Mouse (Mus musculus): ENCODE data around the gene Mipep. TPM values are rescaled to one million over a fixed set of nuclear protein-coding genes. Genes with fewer than 3 reads are reported as not detected.

The Mipep gene
- polyA plus RNA-seq (2015; fragmentation: Nextera tagmentation; extraction: Ambion mirVana), result 12.6 and 12.7 TPM in 2 replicates

GRCm38 (mm10) chr14:60784427-60785315 is at the start of gene Mipep:
TSS of gene Mipep (plus strand) at chr14:60784573.

GRCm38 (mm10) chr14:60767884-60768283 is 16.5 kb upstream of the Mipep start, which contains the start of gene C1qtnf9:
TSS of gene C1qtnf9 (plus strand) at chr14:60768134.

Other genes with a start within 250 kb of the Mipep start
- gene Spata13, start 150.6 kb upstream of the Mipep start, polyA plus RNA-seq (2015; fragmentation: Nextera tagmentation; extraction: Ambion mirVana), result 4.9 and 6.4 TPM in 2 replicates
- 23.3 and 32.7 TPM in 2 replicates for gene C1qtnf9, start 16.4 kb upstream of the Mipep start, polyA plus RNA-seq (2015; fragmentation: Nextera tagmentation; extraction: Ambion mirVana)

Measured in skeletal muscle tissue, postnatal 0 days (tissue).